Mouse (Mus musculus): ENCODE results near the gene 1700125H20Rik.
"Not testable (repeated sequence)": the region's sequence is repeated elsewhere in the genome, so short reads cannot be mapped to it uniquely, and the experiment has no call there.

The 1700125H20Rik gene

DNA sequence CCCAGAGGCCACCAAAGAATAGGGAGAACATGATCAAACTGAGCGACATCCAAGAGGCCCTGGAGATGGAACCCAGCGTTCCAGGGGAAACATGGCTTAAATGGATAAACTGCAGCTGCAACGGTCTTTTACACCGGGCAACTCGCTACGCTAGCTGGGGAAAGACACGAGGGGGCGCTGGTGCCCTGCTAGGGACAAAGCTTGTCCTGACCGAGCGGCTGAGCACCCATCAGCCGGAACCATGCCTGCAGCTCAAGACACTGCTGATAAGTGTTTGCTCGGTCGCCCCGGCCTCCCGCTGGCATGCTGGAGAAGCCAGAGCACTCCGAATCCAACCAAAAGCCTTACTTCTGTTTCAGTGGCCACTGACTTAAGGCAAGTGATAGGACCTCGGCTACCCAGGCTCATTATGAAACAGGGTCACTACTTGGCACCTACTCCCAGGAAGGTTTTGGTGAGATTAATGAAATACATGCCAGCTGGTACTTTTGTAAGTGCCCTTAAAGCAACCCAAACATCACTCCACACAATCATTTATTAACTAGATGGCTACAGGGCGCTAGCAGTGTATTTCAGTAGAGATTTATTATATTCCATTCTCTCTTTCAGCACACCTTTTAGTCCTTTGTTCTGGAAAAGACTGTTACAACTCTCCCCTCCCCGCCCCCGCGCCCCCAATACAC, at the start of gene 1700125H20Rik:
TSS of gene 1700125H20Rik (plus strand) at position 347 of the 683 bp plus-strand sequence.
- peak; percentile 81 to 92 for DNase-seq (ENCODE audit: low spot score in 2 of 2)

DNA sequence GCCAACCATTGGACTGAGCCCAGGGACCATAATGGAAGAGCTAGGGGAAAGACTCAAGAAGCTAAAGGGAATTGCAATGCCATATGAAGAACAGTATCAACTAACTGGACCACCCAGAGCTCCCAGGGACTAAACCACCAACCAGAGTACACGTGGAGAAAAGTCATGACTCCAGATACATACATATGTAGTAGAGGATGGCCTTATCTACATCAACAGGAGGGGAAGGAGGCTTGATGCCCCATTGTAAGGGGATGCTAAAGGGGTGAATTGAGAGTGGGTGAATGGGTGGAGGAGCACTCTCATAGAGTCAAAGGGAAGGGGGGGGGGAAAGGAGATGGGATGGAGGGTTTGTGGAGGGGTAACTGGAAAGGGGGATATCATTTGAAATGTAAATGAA, 48.1 kb upstream of the 1700125H20Rik start:
- DNase-seq (ENCODE audit: low spot score in 2 of 2) = no peak

- DNase-seq (ENCODE audit: low spot score in 2 of 2) = no peak
These were observed 46.8 kb upstream of the 1700125H20Rik start for GRCm38 (mm10) chr11:85123267-85123992.

DNA sequence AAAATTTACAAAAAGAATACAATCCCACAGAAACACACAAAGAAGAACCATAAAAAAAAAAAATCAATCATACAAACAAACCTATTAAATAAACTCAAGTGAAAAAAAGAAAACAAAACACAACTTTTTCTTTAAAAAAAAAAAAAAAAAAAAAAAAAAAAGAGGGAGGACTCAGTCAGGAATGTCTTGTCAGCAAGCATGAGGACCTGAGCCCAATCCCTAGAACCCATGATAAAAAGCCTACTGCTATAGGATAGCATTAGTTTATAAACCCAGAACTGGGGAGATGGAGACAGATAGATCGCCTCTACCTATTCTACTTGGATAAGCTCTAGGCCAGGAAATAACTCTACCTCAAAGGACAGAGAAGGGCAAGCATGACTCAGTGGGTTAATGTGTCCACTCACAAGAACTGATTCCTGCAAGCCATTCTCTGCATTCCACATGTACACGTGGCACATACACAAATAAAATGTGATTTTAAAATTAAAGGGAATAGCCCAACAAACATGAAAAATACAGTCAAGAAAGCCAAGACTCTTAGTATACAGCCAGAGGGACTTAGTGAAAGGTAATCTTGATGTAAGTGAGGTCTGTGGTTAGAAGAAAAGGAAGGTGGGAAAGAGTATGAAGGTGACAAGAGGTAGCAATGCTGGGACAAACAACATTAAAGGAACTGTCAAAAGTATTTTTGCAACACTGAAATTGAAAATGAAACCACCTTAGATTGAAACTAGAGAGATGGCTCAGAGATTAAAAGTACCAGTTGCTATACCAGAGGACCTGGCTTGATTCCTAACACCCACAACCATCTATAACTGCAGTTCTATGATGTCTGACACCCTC, 43.7 kb upstream of the 1700125H20Rik start:
- DNase-seq (ENCODE audit: low spot score in 2 of 2) = no peak

GRCm38 (mm10) chr11:85128883-85129282, 41.3 kb upstream of the 1700125H20Rik start:
- DNase-seq (ENCODE audit: low spot score in 2 of 2) = no peak

DNA sequence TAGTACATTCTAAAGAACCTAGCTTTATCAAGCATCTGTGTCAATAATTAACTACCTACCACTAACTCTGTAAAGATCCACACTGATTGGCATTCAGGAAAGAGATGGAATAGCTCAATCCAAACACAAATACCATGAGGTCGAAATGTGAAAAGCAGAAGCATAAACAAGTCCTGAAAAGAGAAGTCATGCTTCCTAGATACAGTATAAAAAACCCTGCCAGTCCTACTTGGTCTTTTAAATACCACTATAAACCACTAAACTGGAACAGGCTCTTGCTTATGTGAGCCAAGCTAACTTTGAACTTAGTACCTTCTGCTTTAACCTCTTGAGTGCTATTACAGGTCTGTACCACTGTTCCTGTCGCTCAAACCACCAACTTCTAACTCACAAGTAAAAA, 38.7 kb upstream of the 1700125H20Rik start:
- DNase-seq (ENCODE audit: low spot score in 2 of 2) = no peak

DNA sequence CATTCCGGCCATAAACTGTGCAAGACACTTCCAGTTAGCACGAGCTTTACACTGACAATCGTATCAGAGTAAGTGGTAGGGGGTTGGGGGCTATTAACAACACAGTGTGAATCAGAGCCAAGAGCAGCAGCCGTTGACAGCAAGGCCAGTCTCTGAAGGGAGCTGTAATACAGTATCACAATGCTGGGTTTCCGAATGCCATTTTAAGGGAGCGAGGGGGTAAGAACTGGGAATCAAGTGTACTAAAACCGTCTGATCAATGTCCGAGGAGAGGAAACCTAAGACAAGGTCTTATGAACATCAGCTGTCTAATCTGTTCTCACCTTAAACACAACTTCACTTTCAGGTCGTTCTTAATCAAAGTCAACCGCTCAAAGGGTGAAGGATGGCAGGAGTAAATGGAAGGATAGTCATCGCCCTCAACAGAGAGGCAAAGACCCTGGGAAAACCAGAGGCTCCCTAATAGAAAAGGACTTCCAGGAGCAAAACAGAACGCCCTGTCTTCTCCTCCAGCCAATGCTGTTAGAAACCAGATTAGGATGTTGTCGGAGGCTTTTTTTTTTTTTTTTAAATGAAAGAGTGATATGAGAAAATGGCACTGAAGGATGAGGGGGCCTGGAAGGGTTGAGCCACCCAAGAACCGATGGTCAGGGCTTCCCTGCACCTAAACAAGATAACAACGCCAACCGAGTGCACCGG, 31.3 kb upstream of the 1700125H20Rik start:
- DNase-seq (ENCODE audit: low spot score in 2 of 2) = peak in 1 of 2 experiments; percentile 3

GRCm38 (mm10) chr11:85139581-85140540, 30.3 kb upstream of the 1700125H20Rik start, which contains the start of gene Usp32:
Gene Usp32 (minus strand): TSS chr11:85140161.
- peak; percentile 94 to 95 for DNase-seq (ENCODE audit: low spot score in 2 of 2)

DNA sequence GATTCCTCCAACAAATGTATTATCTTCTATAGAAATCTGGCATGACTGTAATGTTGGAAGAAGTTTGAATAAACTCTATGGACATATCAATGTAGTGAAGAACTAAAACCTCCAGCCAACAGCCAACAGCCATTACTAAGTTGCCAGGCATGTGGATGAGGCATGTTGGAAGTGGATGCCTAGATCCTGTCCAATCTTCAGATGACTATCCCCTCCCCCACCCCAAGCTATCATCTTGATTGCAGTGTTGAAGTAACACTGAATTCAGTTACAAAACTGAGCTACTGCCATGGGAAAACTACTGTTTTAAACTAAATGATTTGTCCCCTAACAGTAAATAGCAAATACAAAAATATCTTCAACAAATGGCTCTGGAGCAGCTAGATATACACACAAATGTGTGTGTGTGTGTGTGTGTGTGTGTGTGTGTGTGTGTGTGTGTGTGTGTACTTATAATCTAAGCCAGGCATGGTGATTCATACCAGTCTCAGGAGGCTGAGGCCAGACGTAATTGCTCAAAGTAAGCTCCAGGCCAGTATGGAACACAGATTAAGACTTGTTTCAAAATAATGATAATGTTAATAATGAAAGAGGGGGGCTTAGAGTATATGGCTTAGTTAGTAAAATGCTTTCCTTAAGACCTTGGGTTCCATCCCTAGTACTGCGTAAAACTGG, 17.8 kb upstream of the 1700125H20Rik start:
- no peak for DNase-seq (ENCODE audit: low spot score in 2 of 2)

DNA sequence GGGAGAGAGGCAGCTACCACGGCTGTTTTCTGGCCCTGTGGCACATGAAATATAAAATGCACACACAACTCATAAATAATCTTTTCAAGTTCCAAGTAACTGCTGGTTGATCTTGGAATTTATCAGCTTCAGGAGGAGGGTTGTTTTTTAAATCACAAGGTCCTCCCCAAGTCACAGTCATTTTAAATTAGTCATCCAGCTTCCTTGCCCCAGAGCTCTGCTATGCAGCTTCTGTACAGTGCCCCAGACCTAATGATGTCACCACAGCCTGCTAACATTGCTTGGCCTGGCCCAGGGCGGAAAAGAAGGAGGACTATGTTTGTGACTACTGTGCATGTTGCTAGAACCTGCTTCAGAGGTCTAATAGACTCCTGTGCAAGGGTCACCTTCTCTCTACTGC, 12.9 kb upstream of the 1700125H20Rik start:
- DNase-seq (ENCODE audit: low spot score in 2 of 2) = no peak

- DNase-seq (ENCODE audit: low spot score in 2 of 2) = not testable (repeated sequence)
These were observed 7.2 kb upstream of the 1700125H20Rik start for GRCm38 (mm10) chr11:85163014-85163413.

GRCm38 (mm10) chr11:85164371-85164770, 5.8 kb upstream of the 1700125H20Rik start:
- no peak for DNase-seq (ENCODE audit: low spot score in 2 of 2)

GRCm38 (mm10) chr11:85167503-85167902, 2.7 kb upstream of the 1700125H20Rik start:
- DNase-seq (ENCODE audit: low spot score in 2 of 2) = no peak

DNA sequence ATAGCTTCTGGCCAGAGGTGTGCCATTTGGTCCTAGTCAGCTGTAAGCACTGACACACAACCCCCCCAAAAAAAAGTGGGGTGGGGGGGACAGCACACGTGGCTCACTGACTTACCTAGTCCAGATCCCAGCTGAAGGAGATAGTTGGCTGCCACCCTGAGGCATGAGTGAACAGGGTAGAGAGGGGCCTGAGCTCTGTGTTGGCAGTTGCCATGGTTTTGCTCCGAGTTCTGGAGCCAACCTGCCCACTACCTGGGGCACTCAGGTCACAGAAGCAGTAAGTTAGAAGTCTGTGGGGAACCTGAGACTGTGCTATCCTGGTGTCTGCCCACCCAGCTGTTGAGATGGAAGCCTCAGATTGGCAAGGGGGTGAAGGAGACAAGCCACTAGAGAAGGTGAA, 629 bp downstream of the 1700125H20Rik start:
- no peak for DNase-seq (ENCODE audit: low spot score in 2 of 2)

DNA sequence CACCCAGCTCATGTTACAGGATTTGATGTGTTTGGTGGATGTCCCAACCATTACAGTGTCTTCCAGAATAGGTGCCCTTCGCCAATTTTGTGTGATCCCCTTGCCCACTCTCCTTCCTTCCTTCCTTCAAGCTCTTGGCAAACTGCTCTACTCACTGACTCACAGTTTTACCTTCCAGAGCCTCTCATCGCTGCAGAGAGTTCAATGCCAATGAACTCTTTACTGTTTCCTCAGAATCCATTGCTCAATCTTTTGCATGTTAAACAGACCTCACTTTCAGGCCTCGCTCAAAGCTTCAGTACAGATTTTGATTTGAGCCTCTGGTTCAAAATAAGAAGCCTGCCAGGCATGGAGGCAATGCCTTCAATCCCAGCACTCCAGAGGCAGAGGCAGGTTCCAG, 5.7 kb downstream of the 1700125H20Rik start:
- no peak for DNase-seq (ENCODE audit: low spot score in 2 of 2)

DNA sequence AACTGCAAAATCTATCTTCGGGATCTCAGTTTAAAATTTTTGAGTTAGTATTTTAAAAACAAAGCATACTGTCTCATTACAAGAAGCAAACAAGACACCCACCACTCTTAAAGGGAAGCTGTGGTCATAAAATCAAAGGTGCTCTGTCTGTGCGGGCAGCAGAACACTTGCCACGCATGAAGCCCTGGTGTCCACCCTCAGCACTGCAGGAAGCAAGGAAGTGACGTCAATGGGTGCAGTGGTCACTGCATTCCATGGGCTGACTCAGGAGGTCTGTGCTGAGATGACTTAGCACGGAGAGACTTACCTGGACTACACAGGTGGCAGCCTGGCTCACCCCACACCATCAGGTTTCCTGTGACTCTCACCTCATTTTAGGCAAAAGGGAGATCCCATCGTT, 7.6 kb downstream of the 1700125H20Rik start:
- no peak for DNase-seq (ENCODE audit: low spot score in 2 of 2)

DNA sequence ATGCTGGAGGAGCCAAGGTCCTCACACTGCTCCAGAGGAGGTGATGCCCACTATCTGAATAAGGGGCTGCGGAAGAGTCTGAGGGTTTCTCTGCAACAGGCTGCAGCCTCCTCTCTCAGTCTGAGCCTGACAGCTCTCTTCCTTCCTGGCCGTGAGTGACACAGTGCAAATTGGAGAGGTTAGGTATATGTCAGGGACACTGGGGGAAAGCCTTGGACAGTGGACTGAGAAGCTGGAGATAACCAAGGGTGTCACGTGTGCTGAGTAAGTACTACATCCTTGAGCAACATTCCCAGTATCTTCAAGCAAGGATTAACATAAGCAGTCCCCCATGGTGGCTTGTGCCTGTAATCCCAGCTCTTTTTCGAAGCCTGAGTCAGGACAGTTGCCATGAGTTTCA, 8.2 kb downstream of the 1700125H20Rik start:
- DNase-seq (ENCODE audit: low spot score in 2 of 2) = no peak

DNA sequence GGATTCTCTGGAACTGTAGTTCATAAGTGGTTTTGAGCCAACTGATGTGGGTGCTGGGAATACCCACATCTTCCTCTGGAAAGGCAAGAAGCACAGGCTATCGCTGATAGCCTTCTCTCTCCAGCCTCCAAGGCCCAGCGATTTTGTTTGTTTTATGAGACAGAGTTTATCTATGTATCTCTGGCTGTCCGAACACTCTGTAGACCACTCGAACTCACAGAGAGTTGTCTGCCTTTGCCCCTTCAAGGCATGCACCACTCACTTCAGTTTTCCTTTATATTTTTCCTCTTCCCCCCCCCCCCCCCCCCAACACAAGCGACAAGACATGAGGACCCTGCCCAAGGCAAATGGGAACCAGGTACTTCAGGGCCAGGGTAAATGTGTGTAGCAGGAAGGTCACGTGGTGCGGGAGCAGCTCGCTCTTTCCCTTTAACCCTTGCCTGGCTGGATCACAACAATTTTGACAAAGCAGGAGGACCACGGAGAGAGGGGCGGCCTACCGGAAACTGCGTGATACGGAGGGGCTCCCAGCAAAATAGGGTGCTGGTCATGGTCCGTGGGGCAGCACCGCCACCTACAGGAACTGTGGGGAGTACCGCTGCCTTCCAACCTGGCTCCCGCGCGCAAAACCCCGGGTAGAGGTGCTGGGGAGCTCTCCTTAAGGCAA, 12.5 kb downstream of the 1700125H20Rik start:
- DNase-seq (ENCODE audit: low spot score in 2 of 2) = peak; percentile 67 to 84

DNA sequence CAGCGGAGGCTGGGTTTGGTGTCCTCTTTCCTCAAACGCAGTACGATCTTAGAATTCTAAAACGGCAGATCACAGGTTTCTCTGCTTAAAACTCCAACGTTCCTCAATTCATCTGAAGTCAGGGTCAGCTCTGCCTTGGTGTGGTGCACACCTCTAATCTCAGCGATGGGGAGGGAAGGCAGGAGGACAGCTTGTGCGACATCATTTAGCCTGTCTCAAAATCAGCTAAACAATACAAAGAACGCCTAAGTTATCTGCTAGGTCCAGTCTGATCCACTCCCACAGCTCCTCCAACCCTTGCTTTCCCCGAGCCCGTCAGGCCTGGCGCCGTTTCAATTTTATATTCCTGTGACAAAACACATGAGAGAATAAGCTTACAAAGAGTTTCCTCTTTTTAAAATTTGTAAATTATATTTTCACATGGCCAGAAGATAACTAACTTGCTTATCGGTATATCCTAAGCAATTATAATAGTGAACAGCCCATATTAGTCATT, 13.1 kb downstream of the 1700125H20Rik start:
- peak in 1 of 2 experiments; percentile 24 for DNase-seq (ENCODE audit: low spot score in 2 of 2)
